Mouse (Mus musculus) erythroblast, embryonic 14.5 days (primary cell): ENCODE results near the gene Podn. TPM values are rescaled to one million over a fixed set of nuclear protein-coding genes. Genes with fewer than 3 reads are reported as not detected.

Experiments
- H3K27me3 ChIP-seq: 2 replicates; pipeline ENCODE4 v1.6.1; 2012; ENCODE audit warnings: inconsistent platforms; ENCODE audit not compliant: control insufficient read depth
- H3K36me3 ChIP-seq: 2 replicates; pipeline ENCODE4 v1.6.1; 2012; ENCODE audit warnings: mild to moderate bottlenecking, inconsistent platforms; ENCODE audit not compliant: control insufficient read depth
- H3K4me1 ChIP-seq: 2 replicates; pipeline ENCODE4 v1.6.1; 2012; ENCODE audit warnings: inconsistent platforms; ENCODE audit not compliant: control insufficient read depth
- H3K4me3 ChIP-seq: replicated peaks from 2 replicates; pipeline ENCODE3; 2012; ENCODE audit warnings: moderate library complexity, mild to moderate bottlenecking, inconsistent platforms
- H3K9me3 ChIP-seq: 2 replicates; pipeline ENCODE4 v1.6.1; 2012; ENCODE audit warnings: low read length, inconsistent platforms, mixed read lengths; ENCODE audit not compliant: control insufficient read depth
- GATA1 ChIP-seq: IDR thresholded peaks from 2 replicates; pipeline ENCODE4 v1.6.1; 2012; ENCODE audit warnings: low read length, inconsistent platforms, mixed read lengths
- TAL1 ChIP-seq: IDR thresholded peaks from 3 replicates; pipeline ENCODE4 v1.6.1; 2012; ENCODE audit warnings: low read length, inconsistent platforms, mixed read lengths
- polyA plus RNA-seq: library from polyadenylated mRNA; stranded (reverse); fragments of >175 nt; gene quantifications from 2 replicates; pipeline ENCODE4 v1.2.3, GENCODE M21; 2012

Podn gene
- polyA plus RNA-seq, 1 experiment, result 0.23 TPM

DNA sequence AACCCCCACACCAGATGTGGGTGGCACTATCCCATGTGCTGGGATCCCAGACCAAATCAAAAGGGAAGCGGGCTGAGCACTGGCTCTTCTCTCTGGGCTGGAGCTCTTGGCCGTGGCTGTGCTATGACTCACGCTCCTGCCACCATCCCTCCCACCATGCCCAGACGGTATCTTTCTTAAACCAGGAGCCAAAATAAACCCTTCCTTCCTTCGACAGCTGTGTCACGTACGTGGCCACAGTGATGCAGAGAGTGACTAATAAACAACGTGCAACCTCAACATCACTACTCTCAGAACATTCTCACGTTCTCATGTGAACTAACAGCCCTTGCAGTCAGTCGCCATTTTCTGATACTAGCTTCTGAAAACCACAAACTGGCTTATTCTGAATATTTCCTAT is 38.1 kb downstream of the Podn start:
- peaks cover 81% of the 10 kb centered on the region for H3K36me3 ChIP-seq
- no peaks in the 10 kb centered on the region for H3K27me3 ChIP-seq
- TF ChIP-seq GATA1, result no peak
- no peak for TF ChIP-seq TAL1
- H3K4me1 ChIP-seq, result no peaks in the 10 kb centered on the region
- no peak overlapping the region for H3K4me3 ChIP-seq
- no peaks in the 10 kb centered on the region for H3K9me3 ChIP-seq

DNA sequence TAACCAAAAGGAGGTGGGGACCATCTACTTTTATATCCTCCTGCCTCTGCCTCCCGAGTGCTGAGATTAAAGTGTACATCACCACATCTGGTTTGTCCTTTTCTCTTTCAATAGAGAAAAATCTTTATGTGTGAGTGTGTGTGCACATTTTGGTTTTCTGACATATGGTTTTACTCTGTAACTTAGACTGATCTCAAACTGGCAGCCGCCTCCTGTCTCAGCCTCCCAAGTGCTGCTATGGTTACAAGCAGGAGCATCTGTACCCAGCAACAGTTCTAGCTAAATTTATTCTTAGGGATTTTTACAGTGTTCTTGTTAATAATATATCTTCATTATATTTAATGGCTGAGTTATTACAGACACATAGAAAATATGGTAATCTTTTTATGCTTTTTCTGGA is 39.0 kb downstream of the Podn start:
- H3K4me3 ChIP-seq, result no peak overlapping the region
- TF ChIP-seq TAL1 (no peak), GATA1 (no peak)
- H3K36me3 ChIP-seq, result peaks cover 84% of the 10 kb centered on the region

DNA sequence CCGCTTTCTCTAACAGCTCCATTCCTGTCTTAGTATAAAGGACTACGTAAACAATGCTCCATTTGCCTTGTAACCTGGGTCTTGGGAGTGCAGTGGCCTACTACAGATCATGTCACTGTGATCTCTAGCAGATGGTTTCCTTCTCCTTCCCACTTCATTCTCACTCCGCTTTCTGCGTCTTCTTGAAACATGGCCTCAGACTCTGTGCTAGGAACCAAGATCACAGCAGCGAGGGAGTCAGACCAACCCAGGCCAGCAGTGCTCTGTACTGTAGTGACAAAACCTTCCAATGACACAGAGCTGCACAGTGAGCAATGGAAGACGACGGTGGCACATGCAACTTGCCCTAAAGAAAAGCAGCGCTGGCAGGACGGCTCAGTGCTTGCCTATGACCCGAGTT is 40.4 kb downstream of the Podn start:
- no peaks in the 10 kb centered on the region for H3K4me1 ChIP-seq
- no peaks in the 10 kb centered on the region for H3K9me3 ChIP-seq
- TF ChIP-seq TAL1, result no peak
- H3K36me3 ChIP-seq, result peaks cover 87% of the 10 kb centered on the region
- no peak overlapping the region for H3K4me3 ChIP-seq
- H3K27me3 ChIP-seq, result no peaks in the 10 kb centered on the region

More for the DNA sequence above, 39.0 kb downstream of the Podn start:
- Histone ChIP-seq H3K27me3 (no peaks in the 10 kb centered on the region), H3K9me3 (no peaks in the 10 kb centered on the region), H3K4me1 (no peaks in the 10 kb centered on the region)

DNA sequence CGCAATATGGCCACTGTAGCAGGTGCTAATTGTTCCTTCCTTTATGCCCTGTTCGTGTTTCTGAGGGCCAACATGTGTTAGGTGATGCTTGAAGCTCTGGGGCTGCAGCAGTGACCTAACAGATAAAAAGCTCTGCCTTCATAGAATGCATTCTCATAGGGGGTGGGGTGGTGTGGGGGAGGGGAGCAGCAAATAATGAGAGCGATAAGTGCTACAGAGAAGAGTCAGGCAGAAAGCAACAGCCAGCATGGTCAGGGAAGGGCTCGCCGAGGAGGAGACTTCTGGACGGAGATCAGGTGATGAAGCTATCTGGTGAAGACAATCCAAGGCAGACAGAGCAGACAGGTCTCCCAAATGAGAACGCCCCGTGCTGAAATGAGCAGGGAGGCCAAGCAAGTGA is 43.6 kb downstream of the Podn start:
- TF ChIP-seq TAL1 (no peak), GATA1 (no peak)
- Histone ChIP-seq H3K27me3 (no peaks in the 10 kb centered on the region), H3K4me3 (no peak overlapping the region), H3K4me1 (peaks cover 4% of the 10 kb centered on the region), H3K9me3 (no peaks in the 10 kb centered on the region), H3K36me3 (peaks cover 86% of the 10 kb centered on the region)

DNA sequence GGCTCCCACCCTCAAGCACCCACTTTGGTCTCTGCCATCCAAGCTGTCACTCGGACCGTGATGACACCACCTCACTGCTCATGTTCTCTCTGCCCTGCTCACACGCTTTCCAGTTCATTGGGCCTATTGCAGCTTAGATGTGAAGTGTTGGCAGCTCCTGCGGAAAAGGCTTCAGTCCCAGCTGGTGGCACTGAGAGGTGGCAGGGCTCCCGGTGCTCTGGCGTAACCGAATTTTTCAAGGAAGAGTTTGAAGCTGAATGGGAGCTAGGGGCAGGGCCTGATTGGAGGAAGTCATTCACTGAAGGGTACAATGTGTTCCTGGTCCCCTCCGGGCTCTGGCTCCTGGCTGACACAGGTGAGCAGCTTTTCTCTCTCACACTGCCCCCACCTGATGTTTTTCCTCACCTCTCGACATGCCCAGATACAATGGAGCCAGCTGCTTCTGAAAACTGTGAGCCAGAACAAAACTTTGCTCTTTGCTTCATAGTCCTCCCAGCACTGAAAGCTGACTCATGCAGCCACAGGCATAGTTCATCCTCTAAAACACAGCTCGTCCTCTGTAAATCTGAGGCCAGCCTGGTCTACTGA is 44.5 kb downstream of the Podn start:
- H3K36me3 ChIP-seq, result peaks cover 88% of the 10 kb centered on the region

DNA sequence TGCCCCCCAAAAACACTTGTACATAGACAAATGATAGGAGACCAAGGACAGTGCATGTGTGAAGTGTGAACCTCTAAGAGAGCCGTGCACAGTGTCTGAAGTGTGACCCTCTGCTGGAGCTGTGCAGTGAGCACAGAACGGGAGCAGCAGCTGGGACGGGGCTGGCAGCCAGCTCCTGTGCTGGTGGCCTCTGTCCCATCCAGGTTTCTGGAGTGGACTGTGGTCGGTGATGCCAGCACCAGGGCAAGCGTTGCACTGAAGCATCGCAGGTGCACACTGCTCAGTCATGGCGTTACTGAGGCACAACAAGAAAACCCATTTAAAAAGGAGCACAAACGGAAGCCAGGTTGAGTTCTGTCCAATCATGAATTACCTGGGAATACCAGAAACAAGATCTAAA is 50.1 kb downstream of the Podn start:
- TF ChIP-seq TAL1 (no peak), GATA1 (no peak)
- H3K36me3 ChIP-seq, result peaks cover 73% of the 10 kb centered on the region

More for the DNA sequence above, 44.5 kb downstream of the Podn start:
- Histone ChIP-seq H3K27me3 (no peaks in the 10 kb centered on the region), H3K4me3 (no peak overlapping the region), H3K9me3 (no peaks in the 10 kb centered on the region), H3K4me1 (peaks cover 10% of the 10 kb centered on the region)
- TF ChIP-seq GATA1 (no peak), TAL1 (no peak)

DNA sequence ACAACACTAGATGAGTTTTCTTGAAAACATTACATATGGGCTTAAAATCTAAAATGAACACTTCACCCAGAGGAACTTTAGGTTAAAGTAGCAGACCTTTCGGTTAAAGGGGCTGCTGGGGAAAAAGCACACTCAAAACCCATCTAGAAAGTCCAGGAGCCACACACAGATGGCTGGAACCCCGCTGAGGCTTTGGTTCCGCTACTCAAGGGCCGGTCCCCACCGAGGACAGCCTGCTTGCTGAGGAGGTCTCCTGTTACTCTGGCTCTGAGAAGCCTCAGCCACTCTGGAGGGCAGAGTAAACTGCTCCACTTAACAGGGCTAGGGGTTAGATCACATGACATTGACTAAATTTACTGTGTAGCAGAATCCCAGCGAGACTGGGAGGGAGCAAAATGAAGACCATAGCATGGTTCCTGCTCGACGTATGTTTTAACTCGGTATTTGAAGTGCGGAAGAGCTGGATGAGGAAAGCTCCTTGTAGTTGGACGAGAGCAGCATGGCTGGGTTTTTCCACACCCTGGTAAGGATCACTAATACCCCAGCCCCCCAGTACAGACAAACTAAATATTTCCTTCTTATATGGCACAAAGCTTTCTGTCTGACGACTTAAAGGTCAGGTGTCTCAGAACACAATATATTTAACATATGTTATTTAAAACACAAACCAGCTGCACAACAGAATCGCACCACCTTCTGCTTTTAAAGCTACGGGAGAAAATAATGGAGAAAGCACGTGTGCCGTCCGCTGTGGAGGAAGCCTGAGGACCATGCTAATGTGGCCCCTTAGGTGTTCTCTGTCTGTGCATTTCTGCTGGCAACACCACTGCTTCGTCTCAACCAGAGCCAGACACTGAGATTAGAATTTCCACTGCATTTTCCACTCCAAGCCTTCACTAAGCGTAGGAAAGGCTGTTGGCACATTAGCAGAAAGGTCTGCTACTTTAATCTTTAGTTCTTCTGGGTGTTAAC is 50.8 kb downstream of the Podn start:
- TF ChIP-seq GATA1, result no peak
- no peak for TF ChIP-seq TAL1
- Histone ChIP-seq H3K4me3 (no peak overlapping the region), H3K27me3 (no peaks in the 10 kb centered on the region), H3K9me3 (no peaks in the 10 kb centered on the region), H3K36me3 (peaks cover 68% of the 10 kb centered on the region), H3K4me1 (peaks cover 13% of the 10 kb centered on the region)

More for the DNA sequence above, 50.1 kb downstream of the Podn start:
- H3K9me3 ChIP-seq, result no peaks in the 10 kb centered on the region
- no peaks in the 10 kb centered on the region for H3K27me3 ChIP-seq
- no peak overlapping the region for H3K4me3 ChIP-seq
- peaks cover 13% of the 10 kb centered on the region for H3K4me1 ChIP-seq

DNA sequence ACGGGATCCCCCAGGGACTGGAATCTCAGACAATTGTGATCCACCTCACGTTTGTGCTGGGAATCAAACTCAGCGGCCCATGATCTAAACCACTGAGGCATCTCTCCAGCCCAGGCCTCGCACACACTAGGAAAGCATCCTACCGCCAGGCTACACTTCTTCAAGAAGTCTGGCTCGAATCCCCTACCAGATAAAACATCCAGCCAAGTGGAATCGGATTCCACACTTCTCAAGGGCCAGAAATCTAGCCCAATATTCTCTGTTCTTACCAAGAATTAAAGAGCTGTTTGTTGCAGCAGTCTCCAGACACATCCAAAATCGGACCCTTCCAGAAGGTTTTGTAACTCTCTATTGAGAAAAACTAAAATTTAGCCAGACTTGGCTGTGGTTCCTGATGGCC is 59.2 kb downstream of the Podn start:
- Histone ChIP-seq H3K4me3 (no peak overlapping the region), H3K36me3 (peaks cover 4% of the 10 kb centered on the region), H3K27me3 (peaks cover 24% of the 10 kb centered on the region), H3K9me3 (peaks cover 3% of the 10 kb centered on the region; the same call in 1 of the 2 replicates), H3K4me1 (no peaks in the 10 kb centered on the region)
- no peak for TF ChIP-seq TAL1
- no peak for TF ChIP-seq GATA1

DNA sequence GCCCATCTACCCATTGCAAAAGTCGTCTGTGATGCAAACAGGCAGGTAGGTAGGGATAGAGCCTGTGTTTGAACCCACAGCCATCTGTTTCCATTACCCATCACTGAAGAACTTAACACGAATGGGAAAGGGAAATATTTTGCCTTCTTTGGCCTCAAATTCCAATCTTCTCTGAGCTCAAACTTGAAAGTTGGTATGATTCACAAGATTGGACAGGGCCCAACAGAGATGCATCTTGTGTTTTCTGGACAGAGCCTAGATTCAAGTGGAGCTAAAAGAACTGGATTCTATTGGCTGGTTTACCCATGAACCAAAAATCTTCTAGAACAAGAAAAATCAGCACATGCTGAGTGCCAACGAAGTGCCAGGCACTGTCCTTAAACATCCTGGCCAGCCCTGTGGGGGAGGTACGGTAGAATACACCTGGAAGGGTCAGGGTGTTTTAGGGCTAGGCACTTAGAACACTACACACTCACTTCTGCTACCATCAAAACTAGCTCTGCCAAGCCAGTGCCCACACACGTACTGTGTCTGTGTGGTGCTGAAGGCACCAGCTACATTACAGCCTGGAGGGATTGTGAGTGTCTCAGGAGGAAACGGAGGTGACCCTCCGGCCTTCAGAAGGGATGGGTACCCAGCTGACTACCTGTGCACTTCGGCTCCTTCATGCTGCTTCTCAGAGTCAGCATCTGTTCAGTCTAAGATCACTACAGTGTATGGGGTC is 63.0 kb downstream of the Podn start:
- H3K36me3 ChIP-seq, result no peaks in the 10 kb centered on the region
- peaks cover 5% of the 10 kb centered on the region; the same call in 1 of the 2 replicates for H3K9me3 ChIP-seq
- TF ChIP-seq TAL1 (no peak), GATA1 (no peak)
- H3K4me1 ChIP-seq, result peaks cover 10% of the 10 kb centered on the region
- H3K27me3 ChIP-seq, result peaks cover 58% of the 10 kb centered on the region
- no peak overlapping the region for H3K4me3 ChIP-seq
